Mouse (Mus musculus) kidney, embryonic 16.5 days (tissue): ENCODE data around the gene Bmp3. TPM values are rescaled to one million over a fixed set of nuclear protein-coding genes. Genes with fewer than 3 reads are reported as not detected.

Experiments used
- ATAC-seq: fragments of 200-750 bp; cut with Nextera tagmentation; 2 replicates; pipeline ENCODE4 v1.8.0; 2017; ENCODE audit warnings: moderate TSS enrichment; ENCODE audit not compliant: low FRiP score, low TSS enrichment
- H3K27ac ChIP-seq: fragments of 300-500 bp; sonication (generic); 2 replicates; pipeline ENCODE4 v1.5.1; 2014; ENCODE audit warnings: low read length
- H3K27me3 ChIP-seq: fragments of 300-500 bp; sonication (generic); 2 replicates; pipeline ENCODE4 v1.6.1; 2014; ENCODE audit warnings: low read length, control low read depth, mixed read lengths; ENCODE audit not compliant: insufficient read depth
- H3K36me3 ChIP-seq: fragments of 300-500 bp; sonication (generic); 2 replicates; pipeline ENCODE4 v1.6.1; 2014; ENCODE audit warnings: low read length, control low read depth, mixed read lengths; ENCODE audit not compliant: insufficient read depth
- H3K4me1 ChIP-seq: fragments of 300-500 bp; sonication (generic); 2 replicates; pipeline ENCODE4 v1.6.1; 2014; ENCODE audit warnings: low read length, control low read depth, mixed read lengths; ENCODE audit not compliant: insufficient read depth
- H3K4me2 ChIP-seq: fragments of 300-500 bp; sonication (generic); replicated peaks from 2 replicates; pipeline ENCODE4 v1.6.1; 2014; ENCODE audit warnings: low read depth, low read length
- H3K4me3 ChIP-seq: fragments of 300-500 bp; sonication (generic); 2 replicates; pipeline ENCODE4 v1.5.1; 2014; ENCODE audit warnings: mild to moderate bottlenecking, low read length
- H3K9ac ChIP-seq: fragments of 300-500 bp; sonication (generic); replicated peaks from 2 replicates; pipeline ENCODE4 v1.6.1; 2014; ENCODE audit warnings: low read length
- H3K9me3 ChIP-seq: fragments of 300-500 bp; sonication (generic); 2 replicates; pipeline ENCODE4 v1.6.1; 2016; ENCODE audit warnings: low read length, control low read depth
- WGBS: fragments of 180-500 bp; shearing (Covaris S2); extraction: QIAGEN DNeasy Blood & Tissue Kit; methylation state at CpG from one replicate; pipeline ENCODE4 v1.1.7; 2014; 5-methylcytosine and 5-hydroxymethylcytosine counted together
- polyA plus RNA-seq: library from polyadenylated mRNA; unstranded; fragments of >200 nt; fragmentation: Nextera tagmentation; extraction: Ambion mirVana; gene quantifications from 2 replicates; pipeline ENCODE4 v1.2.1, GENCODE M21; 2015

Bmp3 gene
- polyA plus RNA-seq = 10.2 and 11.7 TPM in 2 replicates

GRCm38 (mm10) chr5:98854264-98854626 lies at the start of gene Bmp3:
Gene Bmp3 (plus strand): TSS chr5:98854415.
- H3K27me3 ChIP-seq = peaks cover 36% of the 10 kb centered on the region
- H3K9me3 ChIP-seq = no peaks in the 10 kb centered on the region
- H3K4me2 ChIP-seq = peak within 1 kb of the TSS; percentile 92
- H3K4me3 ChIP-seq = peak within 1 kb of the TSS; percentile 67
- peak within 1 kb of the TSS; percentile 37 for H3K27ac ChIP-seq
- H3K36me3 ChIP-seq = no peaks in the 10 kb centered on the region
- H3K4me1 ChIP-seq = peaks cover 11% of the 10 kb centered on the region
- 2% methylated on average over 10 of the region's 10 CpGs for WGBS
- peak within 1 kb of the TSS; percentile 80 for H3K9ac ChIP-seq
- peak; percentile 82 for ATAC-seq

DNA sequence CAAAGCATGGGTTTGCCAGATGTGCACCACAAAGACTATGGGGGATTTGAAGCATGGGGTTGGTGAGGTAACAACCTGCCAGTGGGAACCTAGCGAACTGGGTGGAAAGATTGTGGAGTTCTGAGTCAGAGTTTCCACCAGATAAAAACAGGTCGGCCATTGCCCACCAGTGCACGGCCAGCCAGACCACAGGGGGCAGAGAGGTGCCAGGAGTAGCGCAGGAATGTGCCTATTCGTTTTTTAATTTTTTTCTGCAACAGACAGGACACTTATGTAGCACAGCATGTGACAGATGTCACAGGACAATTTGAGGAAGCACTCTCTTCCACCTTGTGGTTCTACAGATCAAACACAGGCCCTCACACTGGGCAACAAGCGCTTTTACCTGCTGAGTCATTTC lies 49.5 kb upstream of the Bmp3 start:
- 85% methylated on average over 6 of the region's 6 CpGs for WGBS
- Histone ChIP-seq H3K27ac (no peak overlapping the region), H3K36me3 (no peaks in the 10 kb centered on the region), H3K4me3 (no peak overlapping the region), H3K27me3 (no peaks in the 10 kb centered on the region), H3K9ac (no peak overlapping the region), H3K4me1 (no peaks in the 10 kb centered on the region; the same call in 1 of the 2 replicates), H3K4me2 (no peak overlapping the region), H3K9me3 (no peaks in the 10 kb centered on the region)
- no peak for ATAC-seq

- H3K9ac ChIP-seq = no peak overlapping the region
- no peak overlapping the region for H3K27ac ChIP-seq
- no peak overlapping the region for H3K4me2 ChIP-seq
- ATAC-seq = no peak
- H3K9me3 ChIP-seq = no peaks in the 10 kb centered on the region
- no peaks in the 10 kb centered on the region for H3K36me3 ChIP-seq
- no peaks in the 10 kb centered on the region; the same call in 1 of the 2 replicates for H3K4me1 ChIP-seq
- H3K4me3 ChIP-seq = no peak overlapping the region
- 88% methylated on average over 4 of the region's 4 CpGs for WGBS
- no peaks in the 10 kb centered on the region for H3K27me3 ChIP-seq
Observed at GRCm38 (mm10) chr5:98806492-98806891, 47.7 kb upstream of the Bmp3 start.

DNA sequence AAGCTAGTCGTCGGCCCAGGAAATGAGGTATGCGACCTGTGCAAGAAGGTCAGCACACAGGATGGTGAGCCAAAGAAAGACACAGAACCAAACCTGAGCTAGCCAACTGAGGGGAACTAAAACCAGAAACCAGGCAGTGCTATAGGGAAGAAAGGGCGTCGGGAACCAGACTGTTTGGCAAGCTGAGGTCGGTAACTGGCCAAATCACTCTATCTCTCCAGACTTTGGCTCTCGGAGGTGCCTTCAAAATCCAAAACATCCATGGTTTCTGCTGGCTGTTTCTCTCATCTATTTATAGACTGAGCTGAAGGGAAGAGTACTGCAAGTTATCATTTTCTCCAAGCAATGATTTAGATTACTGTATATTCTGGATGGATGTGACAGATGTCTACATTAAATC lies 47.2 kb upstream of the Bmp3 start:
- Histone ChIP-seq H3K27ac (no peak overlapping the region), H3K9ac (no peak overlapping the region), H3K9me3 (no peaks in the 10 kb centered on the region), H3K4me2 (no peak overlapping the region), H3K27me3 (no peaks in the 10 kb centered on the region), H3K4me1 (no peaks in the 10 kb centered on the region; the same call in 1 of the 2 replicates), H3K36me3 (no peaks in the 10 kb centered on the region), H3K4me3 (no peak overlapping the region)
- 59% methylated on average over 7 of the region's 7 CpGs for WGBS
- ATAC-seq = no peak

GRCm38 (mm10) chr5:98807953-98808352 lies 46.3 kb upstream of the Bmp3 start:
- H3K9me3 ChIP-seq = 0 out of 2 replicates have a peak, but pooled peaks cover 1% of the 10 kb centered on the region
- no peak overlapping the region for H3K4me3 ChIP-seq
- H3K4me2 ChIP-seq = no peak overlapping the region
- H3K4me1 ChIP-seq = no peaks in the 10 kb centered on the region; the same call in 1 of the 2 replicates
- WGBS = 23% methylated on average over 9 of the region's 9 CpGs
- no peak overlapping the region for H3K27ac ChIP-seq
- H3K9ac ChIP-seq = no peak overlapping the region
- H3K27me3 ChIP-seq = no peaks in the 10 kb centered on the region
- ATAC-seq = peak; percentile 86; the same call in 1 of the 2 replicates
- no peaks in the 10 kb centered on the region for H3K36me3 ChIP-seq

- Histone ChIP-seq H3K4me1 (no peaks in the 10 kb centered on the region; the same call in 1 of the 2 replicates), H3K27ac (no peak overlapping the region), H3K4me2 (no peak overlapping the region), H3K9ac (no peak overlapping the region), H3K9me3 (0 out of 2 replicates have a peak, but pooled peaks cover 4% of the 10 kb centered on the region), H3K4me3 (no peak overlapping the region), H3K27me3 (no peaks in the 10 kb centered on the region), H3K36me3 (no peaks in the 10 kb centered on the region)
- no peak for ATAC-seq
- WGBS = 89% methylated on average over 1 of the region's 1 CpGs
Observed at GRCm38 (mm10) chr5:98812380-98812779, 41.8 kb upstream of the Bmp3 start.

DNA sequence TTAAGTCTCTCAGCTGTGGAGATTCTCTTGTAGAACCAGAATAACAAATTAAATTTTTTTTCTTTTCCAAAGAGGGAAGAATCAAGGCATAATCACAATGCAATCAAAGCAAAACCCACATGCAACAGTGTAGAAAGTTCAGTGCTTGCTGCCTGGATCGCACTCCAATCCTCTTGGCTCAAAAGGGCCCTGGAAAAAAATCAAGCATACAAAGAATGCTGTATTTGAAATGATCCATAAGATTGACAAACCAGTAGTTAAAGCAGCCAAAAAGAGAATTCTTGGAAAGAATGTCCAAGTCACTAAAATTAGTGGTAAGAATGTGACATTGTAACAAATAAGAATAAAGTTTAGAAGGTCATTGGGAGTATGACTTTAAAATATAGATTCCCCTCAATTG lies 38.9 kb upstream of the Bmp3 start:
- Histone ChIP-seq H3K27ac (no peak overlapping the region), H3K9me3 (0 out of 2 replicates have a peak, but pooled peaks cover 4% of the 10 kb centered on the region), H3K27me3 (no peaks in the 10 kb centered on the region), H3K4me2 (no peak overlapping the region), H3K4me1 (no peaks in the 10 kb centered on the region), H3K36me3 (no peaks in the 10 kb centered on the region), H3K9ac (no peak overlapping the region), H3K4me3 (no peak overlapping the region)
- ATAC-seq = no peak
- WGBS = 88% methylated on average over 1 of the region's 1 CpGs

GRCm38 (mm10) chr5:98833760-98834159 lies 20.5 kb upstream of the Bmp3 start:
- no peaks in the 10 kb centered on the region for H3K36me3 ChIP-seq
- ATAC-seq = no peak

GRCm38 (mm10) chr5:98834300-98834699 lies 19.9 kb upstream of the Bmp3 start:
- Histone ChIP-seq H3K36me3 (no peaks in the 10 kb centered on the region), H3K27me3 (no peaks in the 10 kb centered on the region), H3K27ac (no peak overlapping the region), H3K4me1 (no peaks in the 10 kb centered on the region), H3K9ac (no peak overlapping the region), H3K4me3 (no peak overlapping the region), H3K9me3 (no peaks in the 10 kb centered on the region), H3K4me2 (no peak overlapping the region)
- no peak for ATAC-seq
- 85% methylated on average over 6 of the region's 6 CpGs for WGBS

More at GRCm38 (mm10) chr5:98833760-98834159, 20.5 kb upstream of the Bmp3 start:
- Histone ChIP-seq H3K27ac (no peak overlapping the region), H3K4me1 (no peaks in the 10 kb centered on the region), H3K27me3 (no peaks in the 10 kb centered on the region), H3K9me3 (no peaks in the 10 kb centered on the region), H3K4me3 (no peak overlapping the region), H3K4me2 (no peak overlapping the region), H3K9ac (no peak overlapping the region)
- WGBS = 78% methylated on average over 9 of the region's 9 CpGs

GRCm38 (mm10) chr5:98842600-98843310 lies 11.5 kb upstream of the Bmp3 start:
- Histone ChIP-seq H3K4me1 (no peaks in the 10 kb centered on the region), H3K9me3 (no peaks in the 10 kb centered on the region), H3K27me3 (no peaks in the 10 kb centered on the region), H3K4me3 (no peak overlapping the region), H3K4me2 (no peak overlapping the region), H3K36me3 (no peaks in the 10 kb centered on the region), H3K27ac (no peak overlapping the region), H3K9ac (no peak overlapping the region)
- no peak for ATAC-seq
- WGBS = 47% methylated on average over 7 of the region's 7 CpGs
